Mouse (Mus musculus) erythroblast, embryonic 14.5 days (primary cell): ENCODE data around the gene Inpp4b.

ENCODE experiments used
- GATA1 ChIP-seq: IDR thresholded peaks from 2 replicates; pipeline ENCODE4 v1.6.1; 2012; ENCODE audit warnings: low read length, inconsistent platforms, mixed read lengths
- TAL1 ChIP-seq: IDR thresholded peaks from 3 replicates; pipeline ENCODE4 v1.6.1; 2012; ENCODE audit warnings: low read length, inconsistent platforms, mixed read lengths

- TF ChIP-seq TAL1: no peak
- no peak for TF ChIP-seq GATA1
Measured at GRCm38 (mm10) chr8:81575268-81575917, 233.0 kb downstream of the Inpp4b start.
